Mouse (Mus musculus) limb, embryonic 14.5 days (tissue): ENCODE results near the gene Sez6l2. TPM values are rescaled to one million over a fixed set of nuclear protein-coding genes. Genes with fewer than 3 reads are reported as not detected.
"Not testable (repeated sequence)": the region's sequence is repeated elsewhere in the genome, so short reads cannot be mapped to it uniquely, and the experiment has no call there.

Source experiments
- ATAC-seq: fragments of 200-750 bp; cut with Nextera tagmentation; 2 replicates; pipeline ENCODE4 v1.8.0; 2017; ENCODE audit warnings: low read depth, moderate number of reproducible peaks, moderate TSS enrichment; ENCODE audit not compliant: low FRiP score
- DNase-seq: peaks from one replicate; pipeline ENCODE4 v3.0.0-alpha.2; 2015; ENCODE audit warnings: low spot score
- H3K27ac ChIP-seq: fragments of 300-500 bp; sonication (generic); replicated peaks from 2 replicates; pipeline ENCODE4 v1.5.1; 2014; ENCODE audit warnings: low read depth, mild to moderate bottlenecking, low read length, moderate library complexity, mixed read lengths
- H3K27me3 ChIP-seq: fragments of 300-500 bp; sonication (generic); 2 replicates; pipeline ENCODE4 v1.6.1; 2014; ENCODE audit warnings: low read length, mixed read lengths; ENCODE audit not compliant: control insufficient read depth, insufficient read depth
- H3K36me3 ChIP-seq: fragments of 300-500 bp; sonication (generic); 2 replicates; pipeline ENCODE4 v1.6.1; 2014; ENCODE audit warnings: mild to moderate bottlenecking, low read length, moderate library complexity, mixed read lengths; ENCODE audit not compliant: control insufficient read depth, insufficient read depth
- H3K4me1 ChIP-seq: fragments of 300-500 bp; sonication (generic); 2 replicates; pipeline ENCODE4 v1.6.1; 2014; ENCODE audit warnings: antibody characterized with exemption, low read length, mixed read lengths; ENCODE audit not compliant: control insufficient read depth, insufficient read depth
- H3K4me2 ChIP-seq: fragments of 300-500 bp; sonication (generic); replicated peaks from 2 replicates; pipeline ENCODE4 v1.6.1; 2014; ENCODE audit warnings: low read depth, mild to moderate bottlenecking, low read length, moderate library complexity; ENCODE audit not compliant: severe bottlenecking
- H3K4me3 ChIP-seq: fragments of 300-500 bp; sonication (generic); replicated peaks from 2 replicates; pipeline ENCODE4 v1.5.1; 2014; ENCODE audit warnings: low read length
- H3K9ac ChIP-seq: fragments of 300-500 bp; sonication (generic); 2 replicates; pipeline ENCODE4 v1.6.1; 2014; ENCODE audit warnings: mild to moderate bottlenecking, low read depth, low read length, moderate library complexity; ENCODE audit not compliant: severe bottlenecking
- H3K9me3 ChIP-seq: fragments of 300-500 bp; sonication (generic); 2 replicates; pipeline ENCODE4 v1.6.1; 2016; ENCODE audit warnings: low read length; ENCODE audit not compliant: control insufficient read depth
- POLR2A ChIP-seq: fragments of 200-500 bp; IDR thresholded peaks from 2 replicates; pipeline ENCODE4 v1.8.0; 2012; ENCODE audit warnings: inconsistent platforms, mild to moderate bottlenecking, moderate library complexity, borderline replicate concordance; ENCODE audit not compliant: insufficient read depth, insufficient read length; ENCODE audit errors: extremely low read depth
- WGBS: fragments of 180-500 bp; shearing (Covaris S2); extraction: QIAGEN DNeasy Blood & Tissue Kit; methylation state at CpG from one replicate; pipeline ENCODE4 v1.1.7; 2014; 5-methylcytosine and 5-hydroxymethylcytosine counted together
- polyA plus RNA-seq, 2 experiments: library from polyadenylated mRNA; depleted of rRNA in 1 of 2; stranded (reverse) in 1 of 2; unstranded in 1 of 2; fragments of >200 nt; fragmentation: Nextera tagmentation in 1 of 2; extraction: Ambion mirVana in 1 of 2; gene quantifications; 2 replicates each; pipeline versions ENCODE4 v1.2.1 to v1.2.3; 2012 to 2014

The Sez6l2 gene
- 2.5 and 3.2 TPM in 2 replicates for polyA plus RNA-seq (2012; rRNA removed)
- 0.90 and 1.6 TPM in 2 replicates for polyA plus RNA-seq (2014; fragmentation: Nextera tagmentation; extraction: Ambion mirVana)

DNA sequence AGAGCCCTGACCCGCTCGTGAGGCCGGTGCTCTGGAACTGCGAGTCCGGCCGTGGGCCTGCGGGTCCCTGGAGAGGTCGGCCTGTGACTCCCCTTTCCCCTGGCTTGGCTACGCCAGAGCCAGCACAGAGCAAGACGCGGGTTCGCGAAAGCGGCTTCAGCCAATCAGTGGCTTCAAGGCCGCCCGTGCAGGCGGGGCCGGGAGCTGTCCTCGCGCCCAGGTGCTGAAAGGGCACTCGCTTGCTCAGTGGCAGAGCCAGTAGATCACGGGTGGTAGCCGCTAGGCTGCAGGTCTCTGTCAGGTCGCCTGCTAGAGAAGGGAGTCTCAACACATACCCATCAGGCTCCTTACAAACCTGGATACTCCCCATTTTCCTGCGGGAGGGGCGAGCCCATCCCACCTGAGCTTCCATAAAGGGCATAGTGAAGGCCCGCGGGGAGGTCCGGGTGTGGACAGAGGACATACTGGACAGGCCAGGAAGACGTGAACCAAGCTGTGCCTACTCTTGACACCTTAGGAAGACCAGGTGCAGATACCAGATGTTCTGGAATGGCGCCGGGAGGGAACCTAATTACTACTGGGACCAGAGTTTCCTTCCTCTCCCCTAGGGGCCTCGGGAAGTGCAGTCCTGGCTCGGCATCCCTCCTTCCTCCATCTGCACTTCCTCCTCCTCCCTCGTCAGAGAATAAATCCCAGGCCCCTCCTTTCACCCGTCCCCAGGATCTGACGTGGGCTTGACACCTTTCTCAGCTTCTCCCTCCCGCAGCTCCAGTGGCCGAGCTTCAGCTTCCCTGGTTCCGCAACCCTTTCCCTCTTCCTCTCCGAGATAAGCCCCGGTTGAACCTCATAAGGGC is at the start of gene Sez6l2:
Gene Sez6l2, plus strand, starts transcription at position 771 of the 854 bp plus-strand sequence.
- Histone ChIP-seq H3K9me3 (no peaks in the 10 kb centered on the region), H3K9ac (no peak within 1 kb of the TSS), H3K4me2 (peak within 1 kb of the TSS; percentile 98), H3K4me1 (peaks cover 8% of the 10 kb centered on the region; the same call in 1 of the 2 replicates), H3K4me3 (peak within 1 kb of the TSS; percentile 42), H3K36me3 (peaks cover 4% of the 10 kb centered on the region; the same call in 1 of the 2 replicates), H3K27me3 (peaks cover 19% of the 10 kb centered on the region), H3K27ac (no peak within 1 kb of the TSS)
- 2% methylated on average over 40 of the region's 42 CpGs for WGBS
- DNase-seq (peak; percentile 90), ATAC-seq (peak; percentile 86)
- no peak for TF ChIP-seq POLR2A

DNA sequence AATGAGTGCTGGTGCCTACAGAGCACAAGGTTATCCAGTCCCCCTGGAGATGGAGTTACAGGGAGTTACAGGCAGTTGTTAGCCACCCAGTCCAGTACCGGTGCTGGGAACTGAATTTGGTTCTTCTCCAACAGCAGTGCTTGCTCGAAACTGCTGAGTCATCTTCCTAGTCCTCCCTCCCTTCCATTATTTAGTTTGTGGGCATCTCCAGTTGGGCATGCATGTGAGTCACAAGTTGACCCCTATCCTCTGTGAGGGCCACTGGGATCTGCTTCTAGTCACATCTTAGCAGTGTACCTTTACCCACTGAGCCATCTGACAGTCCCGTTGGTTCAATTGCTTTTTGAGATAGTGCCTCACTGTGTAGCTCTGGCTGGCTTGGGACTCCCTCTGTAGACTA is 44.8 kb upstream of the Sez6l2 start:
- no peak overlapping the region for H3K4me2 ChIP-seq
- 70% methylated on average over 3 of the region's 3 CpGs for WGBS
- ATAC-seq (no peak), DNase-seq (no peak)
- H3K27me3 ChIP-seq = no peaks in the 10 kb centered on the region
- no peak for TF ChIP-seq POLR2A
- no peak overlapping the region for H3K4me3 ChIP-seq
- no peak overlapping the region for H3K9ac ChIP-seq
- H3K27ac ChIP-seq = no peak overlapping the region
- H3K9me3 ChIP-seq = no peaks in the 10 kb centered on the region
- no peaks in the 10 kb centered on the region for H3K4me1 ChIP-seq
- no peaks in the 10 kb centered on the region for H3K36me3 ChIP-seq

DNA sequence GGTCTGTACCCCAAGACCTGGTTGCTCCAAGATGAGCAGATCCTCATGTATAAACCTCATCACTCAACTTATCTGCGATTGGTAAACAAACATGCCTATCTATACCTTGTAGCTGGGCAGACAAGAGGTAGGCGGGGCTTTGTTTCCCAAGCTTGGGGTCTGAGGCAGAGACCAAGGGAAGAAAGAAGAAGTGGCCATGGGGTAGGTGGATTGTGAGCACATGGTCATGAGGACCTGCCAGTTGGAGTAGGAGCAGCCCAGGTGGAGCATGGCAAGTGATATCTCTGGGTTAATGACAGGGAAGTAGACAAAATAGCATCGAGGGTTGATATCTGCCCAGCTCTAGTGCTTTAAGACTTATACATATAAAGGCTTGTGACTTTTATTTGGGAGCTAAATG is 35.5 kb upstream of the Sez6l2 start:
- Histone ChIP-seq H3K36me3 (no peaks in the 10 kb centered on the region), H3K9me3 (no peaks in the 10 kb centered on the region), H3K9ac (no peak overlapping the region), H3K4me3 (no peak overlapping the region), H3K27me3 (no peaks in the 10 kb centered on the region), H3K27ac (no peak overlapping the region), H3K4me1 (no peaks in the 10 kb centered on the region), H3K4me2 (no peak overlapping the region)
- no peak for DNase-seq
- 88% methylated on average over 3 of the region's 3 CpGs for WGBS
- no peak for TF ChIP-seq POLR2A
- no peak for ATAC-seq

DNA sequence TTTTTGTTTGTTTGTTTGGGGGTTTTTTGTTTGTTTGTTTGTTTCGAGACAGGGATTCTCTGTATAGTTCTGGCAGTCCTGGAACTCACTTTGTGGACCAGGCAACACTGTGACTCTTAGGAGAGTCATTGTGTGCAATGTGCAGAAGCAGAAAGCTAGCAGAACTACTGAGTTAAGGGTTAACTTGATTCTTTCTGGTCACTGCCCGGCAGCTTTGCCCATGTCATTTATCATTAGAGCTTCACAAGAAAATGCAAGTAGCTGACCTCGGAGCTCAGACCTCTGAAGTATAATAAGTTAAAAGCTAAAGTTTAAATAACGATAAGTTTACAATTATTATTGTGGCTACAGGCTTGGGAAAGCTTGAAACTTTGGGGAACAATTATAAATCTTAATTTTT is 32.0 kb upstream of the Sez6l2 start:
- H3K9me3 ChIP-seq, H3K9ac ChIP-seq, DNase-seq, H3K4me1 ChIP-seq, H3K4me3 ChIP-seq, H3K4me2 ChIP-seq, H3K27me3 ChIP-seq, H3K36me3 ChIP-seq, H3K27ac ChIP-seq, ATAC-seq: not testable (repeated sequence)
- WGBS = 39% methylated on average over 4 of the region's 4 CpGs

DNA sequence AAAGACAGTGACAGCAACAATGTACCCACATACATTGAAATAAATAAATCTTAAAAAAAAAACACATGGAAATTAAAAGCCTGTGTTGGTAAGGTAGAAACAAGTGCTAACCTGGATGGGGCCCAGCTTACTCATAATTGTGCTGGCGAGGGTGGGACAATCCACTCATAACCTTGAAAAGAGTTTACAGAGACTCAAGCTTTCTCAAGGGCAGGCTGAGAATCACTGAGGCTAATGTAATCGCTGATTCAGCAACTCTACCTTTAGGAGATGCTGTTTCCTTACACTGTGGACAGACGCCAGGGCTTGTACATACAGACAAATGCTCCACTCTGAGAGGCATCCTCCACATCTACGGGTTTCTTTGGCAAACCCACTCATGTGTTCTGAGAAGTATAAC is 30.4 kb upstream of the Sez6l2 start:
- WGBS = 92% methylated on average over 4 of the region's 4 CpGs
- Histone ChIP-seq H3K9ac (no peak overlapping the region), H3K27ac (no peak overlapping the region), H3K4me3 (no peak overlapping the region), H3K9me3 (no peaks in the 10 kb centered on the region), H3K4me2 (no peak overlapping the region), H3K36me3 (no peaks in the 10 kb centered on the region), H3K27me3 (no peaks in the 10 kb centered on the region), H3K4me1 (no peaks in the 10 kb centered on the region)
- ATAC-seq (no peak), DNase-seq (no peak)
- no peak for TF ChIP-seq POLR2A

- Histone ChIP-seq H3K27ac (no peak overlapping the region), H3K4me2 (no peak overlapping the region), H3K27me3 (no peaks in the 10 kb centered on the region), H3K9me3 (no peaks in the 10 kb centered on the region), H3K4me3 (no peak overlapping the region), H3K4me1 (no peaks in the 10 kb centered on the region), H3K36me3 (no peaks in the 10 kb centered on the region), H3K9ac (no peak overlapping the region)
- no peak for DNase-seq
- TF ChIP-seq POLR2A = no peak
- no peak for ATAC-seq
- 71% methylated on average over 2 of the region's 2 CpGs for WGBS
Measured at GRCm38 (mm10) chr7:126921563-126921962, 28.8 kb upstream of the Sez6l2 start.
